In the genomic region with DNA sequence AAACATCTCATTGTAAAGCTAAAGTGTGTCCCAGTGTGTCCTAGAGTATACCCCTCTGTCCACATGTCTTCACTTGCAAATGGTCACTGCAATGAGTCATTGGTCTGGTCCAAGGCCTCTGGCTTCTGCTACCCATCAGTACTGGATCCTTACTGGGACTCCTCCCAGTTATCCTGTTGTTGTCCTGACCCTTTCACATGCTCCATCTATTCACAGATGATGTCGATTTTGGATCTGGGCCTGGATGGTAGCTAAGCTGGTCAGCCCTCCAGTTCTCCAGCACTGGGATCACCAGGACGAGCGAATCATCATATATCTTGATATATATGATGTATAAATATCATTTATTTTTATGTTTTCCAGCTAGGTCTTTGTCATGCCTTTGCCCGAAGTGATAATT, we compare ENCODE assay signal across 32 mouse cellular contexts. TPM values are rescaled to one million over a fixed set of nuclear protein-coding genes. Genes with fewer than 3 reads are reported as not detected.
DNase-seq lines count a peak whose midpoint lies in the region; ATAC-seq and TF ChIP-seq lines count a peak whose summit lies in the region.
"Had no signal": no experiment of that assay in that cellular context is flagged by ENCODE, and none has a peak within 500 bp of the region (broad histone marks: within the 10 kb centered on the region; RNA-seq: fewer than 3 reads in every experiment).

No protein-coding gene starts in this region.

- TF ChIP-seq CTCF in testis, adult 2 months (IDR thresholded peaks at IDR 0.05; ENCODE audit: control insufficient read depth, insufficient read depth, insufficient replicate concordance, low read depth, low read length) = no peak
- no peak for TF ChIP-seq CTCF in cortical plate, adult 2 months (IDR thresholded peaks at IDR 0.05; ENCODE audit: extremely low read depth, insufficient read depth, low read length)

- H3K36me3 ChIP-seq in kidney, embryonic 16.5 days (ENCODE audit: insufficient read depth, low read length) = no peaks in the 10 kb centered on the region
- no peaks in the 10 kb centered on the region for H3K36me3 ChIP-seq in testis, adult 2 months (ENCODE audit: control insufficient read depth, insufficient read depth, low read length)
- no peaks in the 10 kb centered on the region for H3K36me3 ChIP-seq in forebrain, embryonic 10.5 days (replicated peaks)
- H3K36me3 ChIP-seq: embryonic facial prominence, embryonic 12.5 days; embryonic facial prominence, embryonic 15.5 days; heart, embryonic 13.5 days; hindbrain, embryonic 13.5 days; intestine, embryonic 15.5 days had no signal

- DNase-seq in kidney, postnatal 25 days = no peak
- no peak for DNase-seq in testis, postnatal 10 days (ENCODE audit: low spot score)
- DNase-seq in ES-CJ7 (ENCODE audit: low read depth, low spot score) = peak; percentile 26
- DNase-seq in forebrain, embryonic 10.5 days (ENCODE audit: extremely low spot score, low spot score) = no peak
- no peak for DNase-seq in layer of hippocampus, adult 8-10 months (ENCODE audit: low spot score in 2 of 2)
- DNase-seq: adrenal gland, postnatal 10 days; adrenal gland, postnatal 36 days; B cell, adult 2 months; cerebellum, adult 18-20 months; cerebellum, adult 9-10 months; cerebellum, postnatal 14 days; gastrocnemius, adult 2 months; gastrocnemius, postnatal 14 days; heart, adult 18-20 months; heart, postnatal 14 days; heart, postnatal 4 days had no signal

- no peak overlapping the region for H3K4me3 ChIP-seq in kidney, embryonic 16.5 days (ENCODE audit: low read length)
- no peak overlapping the region for H3K4me3 ChIP-seq in testis, adult 2 months (ENCODE audit: control insufficient read depth, low read depth, low read length)
- no peak overlapping the region for H3K4me3 ChIP-seq in cortical plate, adult 2 months (ENCODE audit: insufficient read depth, low read length)
- H3K4me3 ChIP-seq in forebrain, embryonic 10.5 days = no peak overlapping the region
- H3K4me3 ChIP-seq: embryonic facial prominence, embryonic 12.5 days; embryonic facial prominence, embryonic 15.5 days; forebrain, embryonic 13.5 days; gastrocnemius, adult 2 months; heart, embryonic 13.5 days; hindbrain, embryonic 13.5 days; intestine, embryonic 15.5 days had no signal

- no peaks in the 10 kb centered on the region for H3K9me3 ChIP-seq in kidney, embryonic 16.5 days (ENCODE audit: low read length)
- H3K9me3 ChIP-seq in forebrain, embryonic 10.5 days = no peaks in the 10 kb centered on the region
- H3K9me3 ChIP-seq: embryonic facial prominence, embryonic 12.5 days; embryonic facial prominence, embryonic 15.5 days; forebrain, embryonic 13.5 days; heart, embryonic 13.5 days; hindbrain, embryonic 13.5 days; intestine, embryonic 15.5 days had no signal

- H3K9ac ChIP-seq in kidney, embryonic 16.5 days (replicated peaks; ENCODE audit: low read length) = no peak overlapping the region
- H3K9ac ChIP-seq: embryonic facial prominence, embryonic 12.5 days; embryonic facial prominence, embryonic 15.5 days; forebrain, embryonic 13.5 days; heart, embryonic 13.5 days; hindbrain, embryonic 13.5 days; intestine, embryonic 15.5 days had no signal

- ATAC-seq in kidney, embryonic 16.5 days (ENCODE audit: low FRiP score, low TSS enrichment) = 0 out of 2 replicates have a peak, but pooled peaks have one; percentile 31
- ATAC-seq: activated CD4-positive, CD25-positive, alpha-beta regulatory T cell, adult 4 months; forebrain, embryonic 13.5 days; forebrain, embryonic 16.5 days; hindbrain, embryonic 16.5 days; intestine, embryonic 15.5 days had no signal

- no peak overlapping the region for H3K4me2 ChIP-seq in kidney, embryonic 16.5 days (replicated peaks; ENCODE audit: low read depth, low read length)
- H3K4me2 ChIP-seq: embryonic facial prominence, embryonic 12.5 days; embryonic facial prominence, embryonic 15.5 days; forebrain, embryonic 13.5 days; heart, embryonic 13.5 days; hindbrain, embryonic 13.5 days; intestine, embryonic 15.5 days had no signal

- no peak for TF ChIP-seq POLR2A in testis, adult 2 months (IDR thresholded peaks at IDR 0.05; ENCODE audit: control insufficient read depth, low read depth, low read length)
- TF ChIP-seq POLR2A in cortical plate, adult 2 months (IDR thresholded peaks at IDR 0.05; ENCODE audit: extremely low read depth, insufficient read depth, low read length) = no peak

- H3K27me3 ChIP-seq in kidney, embryonic 16.5 days (ENCODE audit: insufficient read depth, low read length) = no peaks in the 10 kb centered on the region
- no peaks in the 10 kb centered on the region for H3K27me3 ChIP-seq in testis, adult 2 months (ENCODE audit: control insufficient read depth, insufficient read depth, low read length)
- H3K27me3 ChIP-seq in forebrain, embryonic 10.5 days (ENCODE audit: poor library complexity, severe bottlenecking) = peaks cover 37% of the 10 kb centered on the region
- H3K27me3 ChIP-seq: CH12.LX; embryonic facial prominence, embryonic 12.5 days; embryonic facial prominence, embryonic 15.5 days; forebrain, embryonic 13.5 days; heart, embryonic 13.5 days; hindbrain, embryonic 13.5 days; intestine, embryonic 15.5 days had no signal

- 82% methylated on average over 4 of the region's 4 CpGs for WGBS in kidney, embryonic 16.5 days
- 88% methylated on average over 4 of the region's 4 CpGs for WGBS in forebrain, embryonic 10.5 days

- H3K4me1 ChIP-seq in kidney, embryonic 16.5 days (ENCODE audit: insufficient read depth, low read length) = no peaks in the 10 kb centered on the region
- H3K4me1 ChIP-seq in testis, adult 2 months (ENCODE audit: control insufficient read depth, insufficient read depth, low read length) = peaks cover 7% of the 10 kb centered on the region
- H3K4me1 ChIP-seq in cortical plate, adult 2 months (ENCODE audit: control insufficient read depth, insufficient read depth, low read length) = peaks cover 4% of the 10 kb centered on the region; the same call in 1 of the 2 replicates
- H3K4me1 ChIP-seq in forebrain, embryonic 10.5 days = peaks cover 38% of the 10 kb centered on the region
- H3K4me1 ChIP-seq: embryonic facial prominence, embryonic 12.5 days had no signal

- H3K27ac ChIP-seq in kidney, embryonic 16.5 days (ENCODE audit: low read length) = no peak overlapping the region
- H3K27ac ChIP-seq in testis, adult 2 months (ENCODE audit: control insufficient read depth, insufficient read depth, low read depth, low read length) = peak overlapping the region; percentile 79
- peak overlapping the region; percentile 19; the same call in 1 of the 2 replicates for H3K27ac ChIP-seq in cortical plate, adult 2 months (ENCODE audit: insufficient read depth, low read length)
- no peak overlapping the region for H3K27ac ChIP-seq in forebrain, embryonic 10.5 days
- H3K27ac ChIP-seq: embryonic facial prominence, embryonic 12.5 days; embryonic facial prominence, embryonic 15.5 days; forebrain, embryonic 13.5 days; heart, embryonic 13.5 days; hindbrain, embryonic 13.5 days; intestine, embryonic 15.5 days had no signal

RNA-seq across cellular contexts. Expression of gene Ctla4, which starts 37.0 kb away (rescaled TPM):
- not detected in 2 replicates for polyA plus RNA-seq in kidney, embryonic 16.5 days (2015; fragmentation: Nextera tagmentation; extraction: Ambion mirVana)
- polyA plus RNA-seq in testis, adult 2 months (2012; rRNA removed) = not detected in 2 replicates
- polyA plus RNA-seq in cortical plate, adult 2 months (2012; rRNA removed) = 0.13 and 0.21 TPM in 2 replicates
- not detected in 2 replicates for polyA plus RNA-seq in forebrain, embryonic 10.5 days (2016; fragmentation: Nextera tagmentation; extraction: Ambion mirVana)
- total RNA-seq in layer of hippocampus, adult 8-10 months (2022) = not detected
- total RNA-seq: adrenal gland, adult 18-20 months; adrenal gland, postnatal 36 days; gastrocnemius, postnatal 14 days; gastrocnemius, postnatal 4 days; heart, postnatal 4 days; MEL had no signal
- polyA plus RNA-seq: embryonic facial prominence, embryonic 12.5 days; embryonic facial prominence, embryonic 15.5 days; forebrain, embryonic 13.5 days; forebrain, embryonic 16.5 days; hindbrain, embryonic 13.5 days; hindbrain, embryonic 16.5 days; intestine, embryonic 15.5 days had no signal

Comparison
In these comparisons a context has a peak if more than half of its experiments do, and no peak if none do; other contexts are left out.
1. H3K27ac ChIP-seq: peak in testis, adult 2 months (single experiment) and cortical plate, adult 2 months (single experiment); none in kidney, embryonic 16.5 days (single experiment) and forebrain, embryonic 10.5 days (single experiment).